Mouse (Mus musculus) C2C12 (cell line): ENCODE measurements around the gene Rragc. TPM values are rescaled to one million over a fixed set of nuclear protein-coding genes. Genes with fewer than 3 reads are reported as not detected.

Experiments
- H3K27me3 ChIP-seq: one replicate; pipeline ENCODE4 v1.6.1; 2011; ENCODE audit not compliant: control insufficient read depth, insufficient read depth, insufficient read length
- H3K36me3 ChIP-seq: one replicate; pipeline ENCODE4 v1.6.1; 2011; ENCODE audit not compliant: control insufficient read depth, insufficient read depth
- H3K4me3 ChIP-seq: one replicate; pipeline ENCODE4 v1.5.1; 2011; ENCODE audit warnings: mild to moderate bottlenecking, control low read depth; ENCODE audit not compliant: poor library complexity, insufficient read depth, severe bottlenecking
- H3K79me2 ChIP-seq: one replicate; pipeline ENCODE4 v1.6.1; 2011; ENCODE audit not compliant: control insufficient read depth, insufficient read depth
- H3K79me3 ChIP-seq: one replicate; pipeline ENCODE4 v1.6.1; 2011; ENCODE audit warnings: low read depth, control low read depth
- H3ac ChIP-seq: one replicate; pipeline ENCODE3; 2011; ENCODE audit warnings: low read depth; ENCODE audit not compliant: control insufficient read depth, insufficient read length
- CEBPB ChIP-seq: IDR thresholded peaks from one replicate; pipeline ENCODE4 v1.6.1; 2011; ENCODE audit warnings: low read depth, mild to moderate bottlenecking, control low read depth, moderate library complexity
- CTCF ChIP-seq: IDR thresholded peaks from one replicate; pipeline ENCODE4 v1.5.1; 2011; ENCODE audit not compliant: control insufficient read depth, insufficient read depth, insufficient read length
- FOSL1 ChIP-seq: IDR thresholded peaks from one replicate; pipeline ENCODE4 v1.8.0; 2011; ENCODE audit warnings: mild to moderate bottlenecking, low read length; ENCODE audit not compliant: poor library complexity, insufficient read depth, severe bottlenecking
- MAX ChIP-seq: IDR thresholded peaks from one replicate; pipeline ENCODE4 v1.6.1; 2011; ENCODE audit warnings: mild to moderate bottlenecking, control low read depth
- MYOD1 ChIP-seq: IDR thresholded peaks from one replicate; pipeline ENCODE4 v1.6.1; 2011; ENCODE audit warnings: low read depth; ENCODE audit not compliant: control insufficient read depth, insufficient read length
- MYOG ChIP-seq: IDR thresholded peaks from one replicate; pipeline ENCODE4 v1.6.1; 2011; ENCODE audit not compliant: control insufficient read depth, insufficient read length; ENCODE audit errors: extremely low read depth
- USF1 ChIP-seq: IDR thresholded peaks from one replicate; pipeline ENCODE4 v1.6.1; 2011; ENCODE audit warnings: low read depth, mild to moderate bottlenecking, control low read depth, moderate library complexity
- polyA plus RNA-seq: library from polyadenylated mRNA; unstranded; fragments of >200 nt; fragmentation: generic; extraction: Trizol; gene quantifications from one replicate; pipeline ENCODE4 v1.2.1, GENCODE M21; 2012; ENCODE audit warnings: missing spikeins

Gene Rragc
- polyA plus RNA-seq, 1 experiment = 43.5 TPM

DNA sequence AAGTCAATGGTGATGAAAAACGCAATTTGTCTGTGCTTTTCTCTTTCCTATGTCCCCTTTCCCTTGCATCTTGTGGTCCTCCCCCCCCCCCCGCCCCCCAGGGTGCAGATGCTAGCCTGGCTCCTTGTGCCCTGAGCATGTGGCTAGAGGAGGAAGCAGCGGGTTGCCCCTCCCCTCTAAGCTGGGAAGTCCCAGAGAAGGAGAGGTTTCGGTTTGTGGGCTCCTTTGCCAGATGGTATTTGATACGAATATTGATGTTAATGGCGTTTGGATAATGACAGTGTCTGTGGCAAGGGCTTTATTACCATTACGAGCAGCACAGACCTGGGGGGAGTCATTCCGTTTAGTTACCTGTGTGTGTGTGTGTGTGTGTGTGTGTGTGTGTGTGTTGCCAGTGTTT lies 34.8 kb downstream of the Rragc start:
- Histone ChIP-seq H3K79me2 (no peaks in the 10 kb centered on the region), H3K4me3 (no peak overlapping the region), H3K79me3 (no peaks in the 10 kb centered on the region), H3K27me3 (peaks cover 37% of the 10 kb centered on the region), H3K36me3 (no peaks in the 10 kb centered on the region), H3ac (no peak overlapping the region)
- TF ChIP-seq CTCF (no peak), USF1 (no peak), MAX (no peak), CEBPB (no peak), MYOD1 (no peak), FOSL1 (no peak), MYOG (no peak)

- Histone ChIP-seq H3K79me2 (no peaks in the 10 kb centered on the region), H3K27me3 (peaks cover 30% of the 10 kb centered on the region)
- TF ChIP-seq MYOD1 = no peak
- peak; percentile 82 for TF ChIP-seq CTCF
Measured at GRCm38 (mm10) chr4:123956703-123957491, 39.7 kb downstream of the Rragc start.

DNA sequence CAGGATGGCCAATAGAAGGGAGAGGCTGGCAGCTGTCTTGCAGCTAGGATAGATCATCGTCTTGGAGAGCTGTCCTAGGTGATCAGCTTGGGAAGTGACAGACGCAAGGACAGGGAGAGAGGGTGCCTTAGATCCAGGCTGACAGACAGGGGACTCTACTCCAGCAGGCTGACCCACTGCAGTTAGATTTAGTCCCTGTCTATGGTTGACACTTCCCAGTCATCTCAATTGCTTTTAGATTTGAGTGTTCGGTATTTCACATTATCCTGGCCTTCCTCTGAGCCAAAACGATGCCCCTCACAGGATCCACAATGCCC lies 40.2 kb downstream of the Rragc start:
- no peaks in the 10 kb centered on the region for H3K36me3 ChIP-seq
- H3K27me3 ChIP-seq = peaks cover 30% of the 10 kb centered on the region
- TF ChIP-seq CTCF = no peak
- no peak for TF ChIP-seq USF1
- no peak overlapping the region for H3ac ChIP-seq
- H3K79me2 ChIP-seq = no peaks in the 10 kb centered on the region
- H3K4me3 ChIP-seq = no peak overlapping the region
- H3K79me3 ChIP-seq = no peaks in the 10 kb centered on the region

More at GRCm38 (mm10) chr4:123956703-123957491, 39.7 kb downstream of the Rragc start:
- peak overlapping the region; percentile 21 for H3ac ChIP-seq
- H3K36me3 ChIP-seq = no peaks in the 10 kb centered on the region
- no peak overlapping the region for H3K4me3 ChIP-seq
- no peaks in the 10 kb centered on the region for H3K79me3 ChIP-seq

DNA sequence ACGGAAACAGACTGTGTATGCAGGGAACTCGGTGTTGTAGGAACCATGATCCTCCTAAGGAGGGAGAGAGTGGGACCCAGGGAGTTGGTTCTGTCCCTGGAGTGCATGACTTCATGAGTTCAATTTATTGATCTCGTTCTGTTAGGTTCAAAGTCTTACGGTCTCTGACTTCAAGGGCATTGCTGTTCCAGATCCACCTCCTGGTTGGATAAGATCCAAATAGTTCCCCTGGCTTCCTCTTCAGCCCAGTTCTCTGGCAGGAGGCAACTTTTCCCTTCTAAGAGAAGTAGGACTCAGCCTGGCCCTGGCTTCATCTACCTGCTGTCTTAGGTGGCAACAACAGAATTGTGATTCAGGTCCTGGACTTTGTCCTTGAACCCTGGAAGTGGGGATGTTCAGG lies 40.6 kb downstream of the Rragc start:
- H3ac ChIP-seq = no peak overlapping the region
- H3K79me3 ChIP-seq = no peaks in the 10 kb centered on the region
- H3K79me2 ChIP-seq = no peaks in the 10 kb centered on the region
- no peak for TF ChIP-seq MAX
- TF ChIP-seq FOSL1 = no peak
- TF ChIP-seq CTCF = no peak
- no peak for TF ChIP-seq MYOG
- TF ChIP-seq USF1 = no peak
- TF ChIP-seq CEBPB = no peak
- no peak for TF ChIP-seq MYOD1
- H3K27me3 ChIP-seq = peaks cover 30% of the 10 kb centered on the region
- no peak overlapping the region for H3K4me3 ChIP-seq
- H3K36me3 ChIP-seq = no peaks in the 10 kb centered on the region

DNA sequence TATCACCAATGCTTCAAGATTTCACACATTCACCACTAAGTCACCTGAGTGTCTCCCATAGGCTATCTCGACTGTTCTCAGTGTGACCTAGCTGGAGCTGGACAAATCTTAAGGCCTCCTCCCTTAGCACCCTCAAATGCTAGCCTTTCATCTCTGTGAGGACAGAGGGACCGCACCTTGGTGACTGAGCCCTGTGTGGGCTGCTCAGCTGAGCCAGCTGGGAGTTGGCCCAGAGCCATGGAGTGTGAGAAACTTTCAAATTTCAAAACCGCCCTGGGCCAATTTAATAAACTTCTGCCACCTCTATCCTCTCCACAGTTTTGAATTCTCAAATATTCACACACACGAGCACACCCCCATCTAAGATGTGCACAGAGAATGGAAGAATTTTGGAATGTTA lies 43.7 kb downstream of the Rragc start:
- TF ChIP-seq CEBPB = no peak
- no peak for TF ChIP-seq MYOG
- no peak for TF ChIP-seq MYOD1
- TF ChIP-seq CTCF = no peak
- TF ChIP-seq MAX = no peak
- TF ChIP-seq USF1 = no peak
- no peak for TF ChIP-seq FOSL1
- Histone ChIP-seq H3K4me3 (no peak overlapping the region), H3ac (no peak overlapping the region), H3K79me3 (no peaks in the 10 kb centered on the region), H3K27me3 (peaks cover 46% of the 10 kb centered on the region), H3K36me3 (no peaks in the 10 kb centered on the region), H3K79me2 (no peaks in the 10 kb centered on the region)

DNA sequence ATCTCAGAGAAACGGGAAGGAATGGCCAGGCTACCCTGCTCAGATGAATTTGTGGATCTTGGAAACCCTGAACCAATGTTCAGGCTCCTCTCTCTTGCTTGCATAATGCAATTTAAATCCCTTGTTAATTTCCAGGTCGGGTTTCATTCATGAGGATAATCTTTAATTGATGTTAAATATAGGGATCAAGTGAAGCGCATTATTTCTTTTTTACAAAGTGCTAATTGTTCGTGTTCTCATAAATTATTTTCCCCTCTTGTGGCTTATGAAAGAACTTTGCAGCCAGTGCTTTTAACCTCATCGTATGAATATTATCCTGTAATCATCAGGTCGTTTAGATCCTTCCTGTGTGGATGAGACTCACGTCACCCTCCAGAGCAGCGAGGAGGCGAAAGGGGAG lies 45.5 kb downstream of the Rragc start:
- H3K36me3 ChIP-seq = no peaks in the 10 kb centered on the region
- TF ChIP-seq MYOD1 = no peak
- TF ChIP-seq USF1 = no peak
- no peak for TF ChIP-seq FOSL1
- no peak for TF ChIP-seq MAX
- no peak overlapping the region for H3ac ChIP-seq
- no peaks in the 10 kb centered on the region for H3K79me3 ChIP-seq
- no peaks in the 10 kb centered on the region for H3K79me2 ChIP-seq
- H3K4me3 ChIP-seq = no peak overlapping the region
- H3K27me3 ChIP-seq = peaks cover 51% of the 10 kb centered on the region
